Mouse (Mus musculus): ENCODE measurements around the gene Dock9.

- TF ChIP-seq POU5F1 (IDR thresholded peaks at IDR 0.05; ENCODE audit: borderline replicate concordance, low read length) = no peak
- TF ChIP-seq CTCF (conservative IDR thresholded peaks at IDR 0.05; ENCODE audit: low read length) = no peak
- no peak for TF ChIP-seq NANOG (IDR thresholded peaks at IDR 0.05; ENCODE audit: borderline replicate concordance, low read length)
These were observed 153.3 kb downstream of the Dock9 start for GRCm38 (mm10) chr14:121644302-121644701.
